Mouse (Mus musculus): Measurements from ENCODE around the gene Nol6.

GRCm38 (mm10) chr4:41102901-41103300 lies 21.4 kb downstream of the Nol6 start:
- no peak for TF ChIP-seq EP300 (IDR thresholded peaks at IDR 0.05; ENCODE audit: low read depth)
- no peak for TF ChIP-seq CTCF (IDR thresholded peaks at IDR 0.05; ENCODE audit: low read depth)
